7 mouse cellular contexts compared by ENCODE assay signal in genomic region chr2:25575432-25576027, GRCm38 (mm10). TPM values are rescaled to one million over a fixed set of nuclear protein-coding genes. Genes with fewer than 3 reads are reported as not detected.
DNase-seq lines count a peak whose midpoint lies in the region; ATAC-seq lines count a peak whose summit lies in the region.

No protein-coding gene starts in this region.

- H3K4me1 ChIP-seq in heart, embryonic 12.5 days (replicated peaks), result peaks cover 56% of the 10 kb centered on the region
- peaks cover 54% of the 10 kb centered on the region for H3K4me1 ChIP-seq in stomach, embryonic 14.5 days (ENCODE audit: control insufficient read depth, insufficient read depth, low read length)

- no peak for ATAC-seq in heart, embryonic 12.5 days (ENCODE audit: insufficient number of reproducible peaks, low FRiP score)
- no peak for ATAC-seq in stomach, embryonic 14.5 days (ENCODE audit: insufficient number of reproducible peaks, insufficient read depth, low FRiP score, low read depth)

- H3K36me3 ChIP-seq in heart, embryonic 12.5 days, result peaks cover 13% of the 10 kb centered on the region
- peaks cover 7% of the 10 kb centered on the region; the same call in 1 of the 2 replicates for H3K36me3 ChIP-seq in stomach, embryonic 14.5 days (ENCODE audit: control insufficient read depth, insufficient read depth, low read length)

- H3K9ac ChIP-seq in heart, embryonic 12.5 days, result peak overlapping the region; percentile 83
- H3K9ac ChIP-seq in stomach, embryonic 14.5 days (replicated peaks; ENCODE audit: low read depth, low read length), result peak overlapping the region; percentile 40; the same call in 1 of the 2 replicates

- 13% methylated on average over 21 of the region's 21 CpGs for WGBS in heart, embryonic 12.5 days
- WGBS in stomach, embryonic 14.5 days, result 14% methylated on average over 21 of the region's 21 CpGs

- peak overlapping the region; percentile 86 for H3K27ac ChIP-seq in heart, embryonic 12.5 days (ENCODE audit: poor library complexity, severe bottlenecking)
- H3K27ac ChIP-seq in stomach, embryonic 14.5 days (ENCODE audit: low read length), result peak overlapping the region; percentile 82; the same call in 1 of the 2 replicates

- peak; percentile 62 for DNase-seq in right cerebral cortex, postnatal 14 days
- no peak for DNase-seq in right cerebral cortex, postnatal 25 days
- DNase-seq in cerebellum, adult 18-20 months, result peak; percentile 64 to 72
- DNase-seq in kidney, postnatal 10 days, result peak; percentile 60
- peak; percentile 47 for DNase-seq in lung, postnatal 36 days

- peak overlapping the region; percentile 93 for H3K4me2 ChIP-seq in heart, embryonic 12.5 days
- H3K4me2 ChIP-seq in stomach, embryonic 14.5 days (replicated peaks; ENCODE audit: low read depth, low read length), result peak overlapping the region; percentile 75

- H3K4me3 ChIP-seq in heart, embryonic 12.5 days, result peak overlapping the region; percentile 72
- H3K4me3 ChIP-seq in stomach, embryonic 14.5 days (ENCODE audit: low read depth, low read length), result peak overlapping the region; percentile 55

- H3K27me3 ChIP-seq in heart, embryonic 12.5 days (replicated peaks), result peaks cover 48% of the 10 kb centered on the region
- peaks cover 36% of the 10 kb centered on the region for H3K27me3 ChIP-seq in stomach, embryonic 14.5 days (ENCODE audit: control insufficient read depth, insufficient read depth, low read length)

- H3K9me3 ChIP-seq in heart, embryonic 12.5 days (replicated peaks), result no peaks in the 10 kb centered on the region
- H3K9me3 ChIP-seq in stomach, embryonic 14.5 days (ENCODE audit: control insufficient read depth, low read depth, low read length), result no peaks in the 10 kb centered on the region

RNA-seq across cellular contexts. Expression of gene Phpt1, which starts 0.5 kb away (rescaled TPM):
- 161 and 164 TPM in 2 replicates for polyA plus RNA-seq in heart, embryonic 12.5 days (2016; fragmentation: Nextera tagmentation; extraction: Ambion mirVana)
- 225 and 231 TPM in 2 replicates for polyA plus RNA-seq in stomach, embryonic 14.5 days (2014; fragmentation: Nextera tagmentation; extraction: Ambion mirVana)

RNA-seq across cellular contexts. Expression of gene Mamdc4, which starts 0.9 kb away (rescaled TPM):
- 1.2 and 3.5 TPM in 2 replicates for polyA plus RNA-seq in heart, embryonic 12.5 days (2016; fragmentation: Nextera tagmentation; extraction: Ambion mirVana)
- polyA plus RNA-seq in stomach, embryonic 14.5 days (2014; fragmentation: Nextera tagmentation; extraction: Ambion mirVana), result 3.6 and 5.5 TPM in 2 replicates

RNA-seq across cellular contexts. Expression of gene Ajm1, which starts 6.0 kb away (rescaled TPM):
- 0.46 and 0.51 TPM in 2 replicates for polyA plus RNA-seq in heart, embryonic 12.5 days (2016; fragmentation: Nextera tagmentation; extraction: Ambion mirVana)
- polyA plus RNA-seq in stomach, embryonic 14.5 days (2014; fragmentation: Nextera tagmentation; extraction: Ambion mirVana), result 0.70 and 1.3 TPM in 2 replicates

RNA-seq across cellular contexts. Expression of gene Edf1, which starts 17.9 kb away (rescaled TPM):
- 300 and 303 TPM in 2 replicates for polyA plus RNA-seq in heart, embryonic 12.5 days (2016; fragmentation: Nextera tagmentation; extraction: Ambion mirVana)
- polyA plus RNA-seq in stomach, embryonic 14.5 days (2014; fragmentation: Nextera tagmentation; extraction: Ambion mirVana), result 342 and 346 TPM in 2 replicates

RNA-seq across cellular contexts. Expression of gene Traf2, which starts 28.8 kb away (rescaled TPM):
- polyA plus RNA-seq in heart, embryonic 12.5 days (2016; fragmentation: Nextera tagmentation; extraction: Ambion mirVana), result 21.1 and 22.3 TPM in 2 replicates
- 30.5 and 33.2 TPM in 2 replicates for polyA plus RNA-seq in stomach, embryonic 14.5 days (2014; fragmentation: Nextera tagmentation; extraction: Ambion mirVana)
